Mouse (Mus musculus) erythroblast, embryonic 14.5 days (primary cell): ENCODE measurements around the gene Zfp207. TPM values are rescaled to one million over a fixed set of nuclear protein-coding genes. Genes with fewer than 3 reads are reported as not detected.
"Not testable (repeated sequence)": the region's sequence is repeated elsewhere in the genome, so short reads cannot be mapped to it uniquely, and the experiment has no call there.

Experiments used
- H3K27me3 ChIP-seq: 2 replicates; pipeline ENCODE4 v1.6.1; 2012; ENCODE audit warnings: inconsistent platforms; ENCODE audit not compliant: control insufficient read depth
- H3K36me3 ChIP-seq: 2 replicates; pipeline ENCODE4 v1.6.1; 2012; ENCODE audit warnings: mild to moderate bottlenecking, inconsistent platforms; ENCODE audit not compliant: control insufficient read depth
- H3K4me1 ChIP-seq: 2 replicates; pipeline ENCODE4 v1.6.1; 2012; ENCODE audit warnings: inconsistent platforms; ENCODE audit not compliant: control insufficient read depth
- H3K4me3 ChIP-seq: replicated peaks from 2 replicates; pipeline ENCODE3; 2012; ENCODE audit warnings: moderate library complexity, mild to moderate bottlenecking, inconsistent platforms
- H3K9me3 ChIP-seq: 2 replicates; pipeline ENCODE4 v1.6.1; 2012; ENCODE audit warnings: low read length, inconsistent platforms, mixed read lengths; ENCODE audit not compliant: control insufficient read depth
- GATA1 ChIP-seq: IDR thresholded peaks from 2 replicates; pipeline ENCODE4 v1.6.1; 2012; ENCODE audit warnings: low read length, inconsistent platforms, mixed read lengths
- TAL1 ChIP-seq: IDR thresholded peaks from 3 replicates; pipeline ENCODE4 v1.6.1; 2012; ENCODE audit warnings: low read length, inconsistent platforms, mixed read lengths
- polyA plus RNA-seq: library from polyadenylated mRNA; stranded (reverse); fragments of >175 nt; gene quantifications from 2 replicates; pipeline ENCODE4 v1.2.3, GENCODE M21; 2012

Zfp207 gene
- polyA plus RNA-seq, 1 experiment: 1.5 TPM

DNA sequence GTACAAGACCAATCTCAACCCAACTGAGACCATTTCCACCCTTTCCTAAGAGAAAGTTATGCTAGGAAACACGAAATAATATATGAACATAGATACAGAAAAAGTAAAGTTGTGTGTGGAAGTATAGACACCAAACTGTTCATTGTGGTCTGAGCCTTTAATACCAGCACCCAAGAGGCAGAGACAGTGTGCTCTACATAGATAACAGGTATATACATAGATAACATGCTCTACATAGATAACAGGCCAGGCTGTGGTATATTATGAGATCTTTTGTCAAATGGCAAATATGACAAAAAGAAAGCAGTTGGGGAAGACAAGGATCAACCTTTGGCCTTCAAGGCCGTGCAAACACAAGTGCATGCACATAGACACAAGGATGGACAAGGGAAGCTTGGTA is 27.3 kb downstream of the Zfp207 start:
- no peaks in the 10 kb centered on the region for H3K9me3 ChIP-seq
- peaks cover 91% of the 10 kb centered on the region for H3K36me3 ChIP-seq
- no peaks in the 10 kb centered on the region for H3K27me3 ChIP-seq
- no peak overlapping the region for H3K4me3 ChIP-seq
- peaks cover 17% of the 10 kb centered on the region for H3K4me1 ChIP-seq
- TF ChIP-seq GATA1 (no peak), TAL1 (no peak)

DNA sequence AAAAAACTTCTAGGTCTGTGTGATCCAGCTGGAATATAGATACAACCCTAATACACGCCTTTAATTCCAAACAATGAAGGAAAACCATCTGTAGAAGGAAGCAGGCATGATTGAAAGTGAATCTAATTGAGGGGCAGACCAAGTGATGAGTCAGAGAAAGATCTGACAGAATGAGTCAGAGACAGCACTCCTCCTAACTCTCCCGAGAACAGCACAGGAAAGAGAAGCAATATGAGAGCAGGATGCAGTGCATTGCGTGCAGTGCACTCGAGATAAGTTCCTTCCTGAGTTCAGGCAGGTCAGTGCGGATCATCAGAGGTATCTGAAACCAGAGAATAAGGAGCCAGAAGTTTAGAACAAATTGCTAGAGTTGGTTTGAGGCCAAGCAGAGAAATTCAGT is 34.0 kb downstream of the Zfp207 start:
- H3K4me3 ChIP-seq: no peak overlapping the region
- H3K27me3 ChIP-seq: no peaks in the 10 kb centered on the region
- peaks cover 41% of the 10 kb centered on the region for H3K36me3 ChIP-seq
- TF ChIP-seq GATA1: no peak
- no peak for TF ChIP-seq TAL1
- H3K9me3 ChIP-seq: peaks cover 2% of the 10 kb centered on the region; the same call in 1 of the 2 replicates
- H3K4me1 ChIP-seq: peaks cover 4% of the 10 kb centered on the region; the same call in 1 of the 2 replicates

DNA sequence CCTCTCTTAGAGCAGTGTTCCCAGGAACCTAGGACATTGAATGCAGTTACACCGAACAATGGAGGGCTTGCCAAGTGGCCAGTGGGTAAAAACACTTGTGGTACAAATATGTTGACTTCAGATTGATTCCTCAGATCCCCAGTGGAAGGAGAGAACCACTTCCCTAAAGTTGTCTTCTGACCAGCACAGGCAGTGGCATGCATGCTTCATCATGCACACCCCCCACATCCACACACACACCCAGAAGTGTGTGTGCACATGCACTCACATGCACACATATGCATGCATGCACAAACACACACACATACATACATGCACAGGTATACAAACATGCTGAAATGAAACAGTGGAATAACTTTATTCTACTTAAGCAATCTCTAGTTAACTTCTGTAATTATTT is 36.7 kb downstream of the Zfp207 start:
- Histone ChIP-seq H3K4me3 (no peak overlapping the region), H3K4me1 (peaks cover 4% of the 10 kb centered on the region; the same call in 1 of the 2 replicates), H3K36me3 (peaks cover 20% of the 10 kb centered on the region), H3K27me3 (no peaks in the 10 kb centered on the region), H3K9me3 (peaks cover 2% of the 10 kb centered on the region; the same call in 1 of the 2 replicates)
- TF ChIP-seq TAL1: no peak
- TF ChIP-seq GATA1: no peak

DNA sequence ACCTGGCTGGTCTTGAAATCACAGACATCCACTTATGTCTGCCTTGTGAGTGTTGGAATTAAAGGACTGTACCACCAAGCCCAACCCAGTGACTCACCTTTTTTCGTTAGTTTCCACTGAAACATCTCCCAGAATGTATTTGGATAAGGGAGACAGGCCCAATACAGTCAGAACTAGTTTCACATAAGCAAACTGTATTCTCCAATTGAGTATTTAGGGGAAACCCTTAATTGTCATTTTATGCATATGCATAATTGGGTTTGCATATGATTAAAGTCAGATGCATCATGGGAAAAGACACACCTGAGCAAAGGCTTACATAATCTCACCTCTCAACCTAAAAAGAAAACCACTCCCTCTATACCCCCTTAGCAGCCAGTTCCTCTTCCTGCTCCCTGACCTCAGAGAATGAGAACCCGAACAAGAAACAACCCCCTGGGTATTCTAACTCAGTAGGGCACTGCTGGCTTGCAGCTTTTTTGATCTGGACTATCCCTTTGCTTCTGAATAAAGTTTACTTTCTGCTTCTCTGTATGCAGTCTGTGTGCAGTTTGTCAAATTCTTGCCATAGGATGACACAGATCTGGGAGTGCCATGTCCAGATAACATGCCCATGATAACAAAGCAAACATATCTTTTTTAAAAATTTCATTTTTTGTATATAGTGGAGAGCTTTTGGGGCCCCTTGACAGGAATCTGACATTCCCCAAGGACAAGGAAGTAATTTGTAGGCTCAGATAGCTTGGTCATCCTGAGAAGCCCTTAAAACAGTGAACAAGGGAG is 37.3 kb downstream of the Zfp207 start:
- TF ChIP-seq TAL1 (no peak), GATA1 (no peak)
- Histone ChIP-seq H3K4me3 (no peak overlapping the region), H3K4me1 (peaks cover 6% of the 10 kb centered on the region)

DNA sequence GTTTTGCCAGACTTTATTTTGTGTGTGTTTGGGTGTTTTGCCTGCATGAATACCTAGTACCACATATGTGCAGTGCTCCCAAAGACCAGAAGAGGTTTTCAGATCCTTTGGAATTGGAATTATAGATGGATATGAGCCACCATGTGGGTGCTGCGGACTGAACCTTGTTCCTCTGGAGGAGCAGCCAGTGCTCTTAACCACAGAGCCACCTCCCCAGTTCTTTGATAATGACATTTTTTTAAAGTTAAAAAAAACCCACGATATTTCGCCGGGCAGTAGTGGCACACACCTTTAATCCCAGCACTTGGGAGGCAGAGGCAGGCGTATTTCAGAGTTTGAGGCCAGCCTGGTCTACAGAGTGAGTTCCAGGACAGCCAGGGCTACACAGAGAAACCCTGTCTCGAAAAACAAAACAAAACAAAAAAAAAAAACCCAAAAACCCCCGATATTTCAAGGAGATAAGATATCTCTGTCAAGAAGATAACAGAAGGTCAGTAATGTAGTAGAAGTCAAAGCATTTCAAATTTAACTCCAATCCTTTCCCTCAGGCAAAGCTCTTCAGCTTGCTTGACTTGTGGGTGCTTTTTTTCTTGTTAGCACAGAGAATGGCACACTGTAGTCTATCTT is 38.5 kb downstream of the Zfp207 start:
- Histone ChIP-seq H3K4me3 (no peak overlapping the region), H3K27me3 (no peaks in the 10 kb centered on the region), H3K9me3 (peaks cover 2% of the 10 kb centered on the region; the same call in 1 of the 2 replicates), H3K4me1 (peaks cover 7% of the 10 kb centered on the region), H3K36me3 (peaks cover 7% of the 10 kb centered on the region)
- no peak for TF ChIP-seq TAL1
- no peak for TF ChIP-seq GATA1

More for the DNA sequence above, 37.3 kb downstream of the Zfp207 start:
- Histone ChIP-seq H3K9me3 (peaks cover 2% of the 10 kb centered on the region; the same call in 1 of the 2 replicates), H3K27me3 (no peaks in the 10 kb centered on the region), H3K36me3 (peaks cover 13% of the 10 kb centered on the region)

DNA sequence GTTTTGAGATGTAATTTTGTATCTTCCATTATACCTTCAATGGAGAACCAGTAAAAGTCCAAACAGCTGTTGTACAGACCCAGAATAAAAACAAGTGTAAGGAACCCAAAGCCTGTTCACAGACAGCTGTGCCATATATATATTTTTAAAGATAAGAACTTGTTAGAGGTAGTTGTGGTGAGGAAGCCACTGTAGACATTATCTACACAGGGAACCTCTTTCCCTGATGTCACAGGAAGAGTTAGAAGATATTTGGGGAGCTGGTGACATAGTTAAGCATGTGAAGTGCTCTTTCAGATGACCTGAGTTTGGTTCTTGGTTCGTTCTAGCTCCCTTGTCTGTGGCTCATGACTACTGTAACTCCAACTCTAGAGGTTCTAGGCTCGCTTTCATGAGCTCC is 41.6 kb downstream of the Zfp207 start:
- no peak overlapping the region for H3K4me3 ChIP-seq
- H3K4me1 ChIP-seq: peaks cover 16% of the 10 kb centered on the region
- TF ChIP-seq TAL1 (no peak), GATA1 (no peak)

DNA sequence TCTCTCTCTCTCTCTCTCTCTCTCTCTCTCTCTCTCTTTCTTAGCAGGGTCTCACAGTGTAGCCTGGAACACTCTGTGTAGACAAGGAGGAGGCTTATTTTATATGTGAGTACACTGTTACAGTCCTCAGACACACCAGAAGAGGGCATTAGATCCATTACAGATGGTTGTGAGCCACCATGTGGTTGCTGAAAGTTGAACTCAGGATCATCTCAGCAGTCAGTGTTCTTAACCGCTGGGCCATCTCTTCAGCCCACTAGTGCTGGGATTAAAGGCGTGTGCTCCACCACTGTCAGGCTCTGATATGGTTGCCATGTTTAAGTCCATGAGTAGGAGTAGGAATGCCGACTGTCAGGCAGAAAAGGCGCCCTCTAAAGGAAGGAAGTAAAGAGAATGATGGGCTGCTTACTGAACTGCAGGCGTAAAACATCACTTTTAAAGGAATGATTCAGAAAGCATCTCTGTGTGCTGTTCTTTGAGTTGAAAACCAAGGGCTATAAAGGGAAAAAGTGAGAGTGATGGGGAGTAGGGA is 42.2 kb downstream of the Zfp207 start:
- Histone ChIP-seq H3K4me1 (peaks cover 20% of the 10 kb centered on the region), H3K27me3 (no peaks in the 10 kb centered on the region), H3K9me3 (no peaks in the 10 kb centered on the region), H3K4me3 (no peak overlapping the region), H3K36me3 (peaks cover under 1% of the 10 kb centered on the region)
- no peak for TF ChIP-seq TAL1
- no peak for TF ChIP-seq GATA1

More for the DNA sequence above, 41.6 kb downstream of the Zfp207 start:
- no peaks in the 10 kb centered on the region for H3K27me3 ChIP-seq
- no peaks in the 10 kb centered on the region for H3K36me3 ChIP-seq
- no peaks in the 10 kb centered on the region for H3K9me3 ChIP-seq

DNA sequence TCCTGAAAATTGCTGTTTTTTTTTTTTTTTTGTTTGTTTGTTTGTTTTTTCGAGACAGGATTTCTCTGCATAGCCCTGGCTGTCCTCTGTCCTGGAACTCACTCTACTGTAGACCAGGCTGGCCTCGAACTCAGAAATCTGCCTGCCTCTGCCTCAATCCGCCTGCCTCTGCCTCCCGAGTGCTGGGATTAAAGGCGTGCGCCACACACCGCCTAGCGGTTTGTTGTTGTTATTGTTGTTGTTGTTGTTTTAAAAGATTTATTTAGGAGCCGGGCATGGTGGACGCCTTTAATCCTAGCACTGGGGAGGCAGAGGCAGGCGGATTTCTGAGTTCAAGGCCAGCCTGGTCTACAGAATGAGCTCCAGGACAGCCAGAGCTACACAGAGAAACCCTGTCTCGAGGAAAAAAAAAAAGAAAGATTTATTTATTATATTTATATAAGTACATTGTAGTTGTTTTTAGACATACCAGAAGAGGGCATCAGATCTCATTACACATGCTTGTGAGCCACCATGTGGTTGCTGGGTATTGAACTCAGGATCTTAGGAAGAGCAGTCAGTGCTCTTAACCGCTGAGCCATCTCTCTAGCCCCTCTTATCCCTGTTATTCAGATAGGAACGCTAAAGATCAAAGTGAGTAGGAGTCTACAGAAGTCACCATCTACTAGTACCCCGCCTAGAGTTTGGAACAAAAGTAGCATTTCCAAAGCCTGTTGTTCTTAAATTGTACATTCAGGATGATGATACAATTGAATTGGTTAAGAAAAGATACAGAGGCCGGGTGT is 43.1 kb downstream of the Zfp207 start:
- not testable (repeated sequence) for H3K36me3 ChIP-seq, H3K9me3 ChIP-seq, H3K27me3 ChIP-seq, H3K4me3 ChIP-seq
- H3K4me1 ChIP-seq: peaks cover 21% of the 10 kb centered on the region

DNA sequence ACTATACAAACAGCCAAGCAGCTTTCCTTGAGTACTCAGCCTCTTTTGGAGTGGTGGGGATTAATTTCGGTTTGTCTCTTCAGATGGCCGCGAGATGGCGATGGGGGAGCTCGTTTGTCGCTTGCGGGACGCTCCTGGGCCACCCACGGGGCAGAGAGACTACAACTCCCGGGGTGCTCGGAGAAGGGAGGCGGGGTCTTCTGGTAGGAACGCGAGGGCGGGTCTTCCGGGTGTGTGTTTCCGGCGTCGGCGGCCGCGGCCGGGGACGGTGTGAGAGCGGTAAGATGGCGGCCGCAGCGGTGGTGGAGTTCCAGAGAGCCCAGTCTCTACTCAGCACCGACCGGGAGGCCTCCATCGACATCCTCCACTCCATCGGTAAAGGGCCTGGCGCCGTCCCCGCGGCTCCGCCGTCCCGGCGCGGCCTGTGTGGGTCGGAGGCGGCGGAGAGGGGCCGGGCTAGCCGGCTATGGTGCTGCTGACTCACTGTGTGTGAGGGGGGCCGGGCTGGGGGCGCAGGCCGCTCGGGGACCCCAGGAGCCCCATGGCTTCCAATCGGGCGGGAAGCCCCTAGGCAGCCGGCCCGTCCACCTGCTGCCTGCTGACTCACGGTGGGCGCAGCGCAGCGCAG is 45.4 kb downstream of the Zfp207 start, which contains the start of gene Psmd11:
Gene Psmd11 (plus strand): TSS at position 235 of the 628 bp plus-strand sequence.
- H3K9me3 ChIP-seq: no peaks in the 10 kb centered on the region
- peak within 1 kb of the TSS; percentile 100 for H3K4me3 ChIP-seq
- H3K4me1 ChIP-seq: peaks cover 21% of the 10 kb centered on the region
- H3K27me3 ChIP-seq: no peaks in the 10 kb centered on the region
- TF ChIP-seq GATA1 (no peak), TAL1 (no peak)
- H3K36me3 ChIP-seq: peaks cover 24% of the 10 kb centered on the region
